Mouse (Mus musculus): ENCODE data around the gene Ltbp1.

Gene Ltbp1

GRCm38 (mm10) chr17:75366332-75366731, 361.0 kb downstream of the Ltbp1 start:
- DNase-seq (ENCODE audit: low read depth, low spot score), result no peak

- no peak for DNase-seq (ENCODE audit: low read depth, low spot score)
These were observed 362.3 kb downstream of the Ltbp1 start for GRCm38 (mm10) chr17:75367486-75368155.

- DNase-seq (ENCODE audit: low read depth, low spot score), result no peak
These were observed 363.2 kb downstream of the Ltbp1 start for GRCm38 (mm10) chr17:75368580-75368979.

GRCm38 (mm10) chr17:75369351-75369750, 364.0 kb downstream of the Ltbp1 start:
- no peak for DNase-seq (ENCODE audit: low read depth, low spot score)

GRCm38 (mm10) chr17:75370120-75370519, 364.8 kb downstream of the Ltbp1 start:
- no peak for DNase-seq (ENCODE audit: low read depth, low spot score)

- no peak for DNase-seq (ENCODE audit: low read depth, low spot score)
These were observed 366.3 kb downstream of the Ltbp1 start for GRCm38 (mm10) chr17:75371650-75372049.

GRCm38 (mm10) chr17:75372371-75372770, 367.0 kb downstream of the Ltbp1 start:
- no peak for DNase-seq (ENCODE audit: low read depth, low spot score)

- DNase-seq (ENCODE audit: low read depth, low spot score), result no peak
These were observed 369.1 kb downstream of the Ltbp1 start for GRCm38 (mm10) chr17:75374287-75375024.

- DNase-seq (ENCODE audit: low read depth, low spot score), result no peak
These were observed 373.0 kb downstream of the Ltbp1 start for GRCm38 (mm10) chr17:75378256-75378871.

GRCm38 (mm10) chr17:75380167-75380566, 374.8 kb downstream of the Ltbp1 start:
- DNase-seq (ENCODE audit: low read depth, low spot score), result no peak

- DNase-seq (ENCODE audit: low read depth, low spot score), result no peak
These were observed 383.0 kb downstream of the Ltbp1 start for GRCm38 (mm10) chr17:75388402-75388801.

GRCm38 (mm10) chr17:75390142-75390541, 384.8 kb downstream of the Ltbp1 start:
- DNase-seq (ENCODE audit: low read depth, low spot score), result no peak

GRCm38 (mm10) chr17:75391429-75392192, 386.2 kb downstream of the Ltbp1 start:
- DNase-seq (ENCODE audit: low read depth, low spot score), result no peak

GRCm38 (mm10) chr17:75406405-75406804, 401.0 kb downstream of the Ltbp1 start:
- DNase-seq (ENCODE audit: low read depth, low spot score), result peak; percentile 17

- DNase-seq (ENCODE audit: low read depth, low spot score), result no peak
These were observed 411.5 kb downstream of the Ltbp1 start for GRCm38 (mm10) chr17:75416861-75417260.

- DNase-seq (ENCODE audit: low read depth, low spot score), result no peak
These were observed 428.8 kb downstream of the Ltbp1 start for GRCm38 (mm10) chr17:75434152-75434551.

GRCm38 (mm10) chr17:75434871-75435270, 429.5 kb downstream of the Ltbp1 start:
- DNase-seq (ENCODE audit: low read depth, low spot score), result no peak

- DNase-seq (ENCODE audit: low read depth, low spot score), result no peak
These were observed 430.2 kb downstream of the Ltbp1 start, which contains the start of gene Rasgrp3 for GRCm38 (mm10) chr17:75435599-75435998. TSS of gene Rasgrp3 (plus strand) at chr17:75435896.

- DNase-seq (ENCODE audit: low read depth, low spot score), result no peak
These were observed 430.7 kb downstream of the Ltbp1 start for GRCm38 (mm10) chr17:75436095-75436494.

- DNase-seq (ENCODE audit: low read depth, low spot score), result no peak
These were observed 431.5 kb downstream of the Ltbp1 start for GRCm38 (mm10) chr17:75436819-75437218.

- DNase-seq (ENCODE audit: low read depth, low spot score), result no peak
These were observed 431.9 kb downstream of the Ltbp1 start for GRCm38 (mm10) chr17:75437239-75437750.

- no peak for DNase-seq (ENCODE audit: low read depth, low spot score)
These were observed 432.8 kb downstream of the Ltbp1 start for GRCm38 (mm10) chr17:75438162-75438561.
